Mouse (Mus musculus) erythroblast, embryonic 14.5 days (primary cell): ENCODE results near the gene Tmc1. TPM values are rescaled to one million over a fixed set of nuclear protein-coding genes. Genes with fewer than 3 reads are reported as not detected.

Experiments used
- H3K27me3 ChIP-seq: 2 replicates; pipeline ENCODE4 v1.6.1; 2012; ENCODE audit warnings: inconsistent platforms; ENCODE audit not compliant: control insufficient read depth
- H3K36me3 ChIP-seq: 2 replicates; pipeline ENCODE4 v1.6.1; 2012; ENCODE audit warnings: mild to moderate bottlenecking, inconsistent platforms; ENCODE audit not compliant: control insufficient read depth
- H3K4me1 ChIP-seq: 2 replicates; pipeline ENCODE4 v1.6.1; 2012; ENCODE audit warnings: inconsistent platforms; ENCODE audit not compliant: control insufficient read depth
- H3K4me3 ChIP-seq: replicated peaks from 2 replicates; pipeline ENCODE3; 2012; ENCODE audit warnings: moderate library complexity, mild to moderate bottlenecking, inconsistent platforms
- H3K9me3 ChIP-seq: 2 replicates; pipeline ENCODE4 v1.6.1; 2012; ENCODE audit warnings: low read length, inconsistent platforms, mixed read lengths; ENCODE audit not compliant: control insufficient read depth
- GATA1 ChIP-seq: IDR thresholded peaks from 2 replicates; pipeline ENCODE4 v1.6.1; 2012; ENCODE audit warnings: low read length, inconsistent platforms, mixed read lengths
- TAL1 ChIP-seq: IDR thresholded peaks from 3 replicates; pipeline ENCODE4 v1.6.1; 2012; ENCODE audit warnings: low read length, inconsistent platforms, mixed read lengths
- polyA plus RNA-seq: library from polyadenylated mRNA; stranded (reverse); fragments of >175 nt; gene quantifications from 2 replicates; pipeline ENCODE4 v1.2.3, GENCODE M21; 2012

Gene Tmc1
- polyA plus RNA-seq, 1 experiment = not detected

- Histone ChIP-seq H3K36me3 (no peaks in the 10 kb centered on the region), H3K4me3 (no peak overlapping the region), H3K4me1 (no peaks in the 10 kb centered on the region), H3K27me3 (no peaks in the 10 kb centered on the region), H3K9me3 (no peaks in the 10 kb centered on the region)
- TF ChIP-seq GATA1 (no peak), TAL1 (no peak)
These were observed 117.8 kb downstream of the Tmc1 start for GRCm38 (mm10) chr19:20836055-20836845.

GRCm38 (mm10) chr19:20834895-20835294, 119.1 kb downstream of the Tmc1 start:
- H3K4me1 ChIP-seq = no peaks in the 10 kb centered on the region
- H3K9me3 ChIP-seq = no peaks in the 10 kb centered on the region
- TF ChIP-seq TAL1 (no peak), GATA1 (no peak)
- H3K27me3 ChIP-seq = no peaks in the 10 kb centered on the region
- H3K4me3 ChIP-seq = no peak overlapping the region
- H3K36me3 ChIP-seq = no peaks in the 10 kb centered on the region

- TF ChIP-seq TAL1 (no peak), GATA1 (no peak)
- Histone ChIP-seq H3K4me3 (no peak overlapping the region), H3K9me3 (no peaks in the 10 kb centered on the region), H3K27me3 (no peaks in the 10 kb centered on the region), H3K36me3 (no peaks in the 10 kb centered on the region), H3K4me1 (no peaks in the 10 kb centered on the region)
These were observed 154.5 kb downstream of the Tmc1 start for GRCm38 (mm10) chr19:20799460-20799859.

DNA sequence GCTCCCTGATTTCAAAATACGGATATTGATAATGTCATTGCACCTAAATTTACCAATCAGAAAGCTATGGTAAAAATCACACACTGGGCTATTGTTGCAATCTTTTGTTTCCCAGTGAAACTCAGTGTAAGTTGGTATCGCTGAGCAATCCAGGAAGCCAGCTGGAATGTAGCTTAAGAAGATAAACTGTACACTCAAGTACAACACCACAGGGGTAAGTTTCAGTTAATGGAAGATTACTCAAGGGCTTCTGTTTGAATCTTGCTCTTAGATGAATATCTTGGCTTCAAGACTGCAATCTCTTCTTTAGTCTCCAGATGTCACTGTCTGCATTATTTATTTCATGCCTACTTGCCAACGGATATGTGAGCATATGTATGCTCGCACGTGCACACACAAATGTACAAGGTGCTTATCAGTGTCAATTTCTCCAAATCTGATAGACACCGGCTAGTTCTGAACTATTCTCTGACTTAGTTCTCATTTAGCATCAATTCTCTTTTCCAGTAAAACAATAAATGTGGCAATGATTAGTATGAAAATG, 156.4 kb downstream of the Tmc1 start:
- Histone ChIP-seq H3K36me3 (no peaks in the 10 kb centered on the region), H3K4me3 (no peak overlapping the region), H3K27me3 (no peaks in the 10 kb centered on the region), H3K9me3 (no peaks in the 10 kb centered on the region), H3K4me1 (no peaks in the 10 kb centered on the region)
- TF ChIP-seq GATA1 (no peak), TAL1 (no peak)

GRCm38 (mm10) chr19:20796001-20796400, 158.0 kb downstream of the Tmc1 start:
- Histone ChIP-seq H3K9me3 (no peaks in the 10 kb centered on the region), H3K27me3 (no peaks in the 10 kb centered on the region), H3K4me3 (no peak overlapping the region), H3K36me3 (no peaks in the 10 kb centered on the region), H3K4me1 (no peaks in the 10 kb centered on the region)
- TF ChIP-seq TAL1 (no peak), GATA1 (no peak)

- no peaks in the 10 kb centered on the region for H3K9me3 ChIP-seq
- TF ChIP-seq GATA1 (no peak), TAL1 (no peak)
- no peaks in the 10 kb centered on the region for H3K36me3 ChIP-seq
- no peaks in the 10 kb centered on the region for H3K4me1 ChIP-seq
- H3K27me3 ChIP-seq = no peaks in the 10 kb centered on the region
- no peak overlapping the region for H3K4me3 ChIP-seq
These were observed 159.0 kb downstream of the Tmc1 start for GRCm38 (mm10) chr19:20794999-20795398.

DNA sequence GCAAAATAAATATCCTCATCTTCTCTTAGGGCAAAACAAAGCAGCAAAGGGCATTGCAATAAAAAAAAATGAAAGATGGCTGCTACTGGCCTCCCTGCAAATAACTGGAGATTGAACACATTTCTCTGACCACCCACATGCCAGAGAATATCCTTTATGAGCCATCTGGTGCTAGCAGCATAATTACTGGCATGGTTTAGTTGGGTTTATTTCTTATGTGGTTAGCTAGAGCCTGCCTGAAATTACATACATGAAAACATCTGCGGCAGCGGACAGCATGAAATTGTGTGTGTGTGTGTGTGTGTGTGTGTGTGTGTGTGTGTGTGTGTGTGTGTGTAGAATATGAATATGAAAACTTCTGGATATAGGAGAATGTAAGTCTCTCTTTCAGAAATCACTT, 161.2 kb downstream of the Tmc1 start:
- Histone ChIP-seq H3K27me3 (no peaks in the 10 kb centered on the region), H3K4me1 (no peaks in the 10 kb centered on the region), H3K9me3 (no peaks in the 10 kb centered on the region), H3K36me3 (no peaks in the 10 kb centered on the region), H3K4me3 (no peak overlapping the region)
- no peak for TF ChIP-seq GATA1
- TF ChIP-seq TAL1 = no peak

DNA sequence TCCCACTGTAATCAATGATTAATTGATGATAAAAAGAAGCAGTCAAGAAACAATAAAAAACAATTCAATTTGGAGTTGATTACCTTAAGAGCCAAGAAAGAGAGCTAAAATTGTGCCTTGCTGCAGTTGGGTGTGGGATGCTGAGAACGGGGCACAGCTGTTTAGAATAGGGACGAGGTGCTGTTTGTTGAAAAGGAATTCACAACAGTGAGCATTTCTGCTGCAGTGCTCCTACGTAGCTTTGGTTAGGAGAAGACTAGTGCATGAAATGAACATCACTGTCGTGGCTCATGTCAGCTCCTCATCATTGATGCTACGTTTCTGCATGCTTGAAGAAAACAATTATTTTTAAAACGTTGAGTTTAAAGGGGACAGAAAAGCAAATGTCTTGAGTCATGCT, 166.7 kb downstream of the Tmc1 start:
- no peaks in the 10 kb centered on the region for H3K27me3 ChIP-seq
- TF ChIP-seq TAL1 (no peak), GATA1 (no peak)
- H3K4me3 ChIP-seq = no peak overlapping the region
- H3K4me1 ChIP-seq = no peaks in the 10 kb centered on the region
- H3K36me3 ChIP-seq = no peaks in the 10 kb centered on the region
- no peaks in the 10 kb centered on the region for H3K9me3 ChIP-seq

DNA sequence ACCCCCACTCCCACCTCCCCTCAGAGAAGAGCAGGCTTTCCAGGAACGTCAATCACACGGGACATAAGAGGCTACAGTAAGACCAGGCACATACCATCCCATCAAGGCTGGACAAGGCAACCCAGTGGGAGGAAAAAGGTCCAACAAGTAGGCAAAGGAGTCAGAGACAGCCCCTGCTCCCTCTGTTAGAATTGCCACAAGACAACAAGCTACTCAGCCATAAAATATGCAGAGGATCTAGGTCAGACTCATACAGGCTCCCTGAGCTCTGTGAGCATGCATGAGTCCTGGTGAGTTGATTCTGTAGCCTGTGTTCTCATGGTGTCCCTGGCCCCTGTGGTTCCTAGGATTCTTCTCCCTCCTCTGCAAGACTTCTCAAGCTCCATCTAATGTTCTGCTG, 178.3 kb downstream of the Tmc1 start:
- Histone ChIP-seq H3K9me3 (no peaks in the 10 kb centered on the region), H3K4me1 (no peaks in the 10 kb centered on the region), H3K36me3 (no peaks in the 10 kb centered on the region), H3K4me3 (no peak overlapping the region), H3K27me3 (no peaks in the 10 kb centered on the region)
- TF ChIP-seq TAL1 = no peak
- no peak for TF ChIP-seq GATA1
